Mouse (Mus musculus): ENCODE results near the gene Vmn2r56.
A peak's percentile ranks its signal among the peaks of the same experiment; 100 is the strongest.
"Not testable (repeated sequence)": the region's sequence is repeated elsewhere in the genome, so short reads cannot be mapped to it uniquely, and the experiment has no call there.

The Vmn2r56 gene

GRCm38 (mm10) chr7:12734904-12735303 is at the start of gene Vmn2r56:
Vmn2r56 (minus strand) TSS chr7:12735004.
- no peak for DNase-seq

GRCm38 (mm10) chr7:12780151-12780830 is 45.5 kb upstream of the Vmn2r56 start:
- DNase-seq: peak; percentile 84

GRCm38 (mm10) chr7:12779782-12780150 is 45.0 kb upstream of the Vmn2r56 start:
- no peak for DNase-seq

GRCm38 (mm10) chr7:12779141-12779540 is 44.3 kb upstream of the Vmn2r56 start:
- no peak for DNase-seq

- peak; percentile 9 for DNase-seq
Measured at GRCm38 (mm10) chr7:12774606-12775005, 39.8 kb upstream of the Vmn2r56 start.

- DNase-seq: no peak
Measured at GRCm38 (mm10) chr7:12774111-12774510, 39.3 kb upstream of the Vmn2r56 start.

- no peak for DNase-seq
Measured at GRCm38 (mm10) chr7:12749431-12750198, 14.8 kb upstream of the Vmn2r56 start.

- DNase-seq: not testable (repeated sequence)
Measured at GRCm38 (mm10) chr7:12684903-12685302, 49.9 kb downstream of the Vmn2r56 start, which contains the start of gene Vmn2r55. Vmn2r55 (minus strand) TSS chr7:12685003.

GRCm38 (mm10) chr7:12640219-12640618 is 94.6 kb downstream of the Vmn2r56 start, which contains the start of gene Vmn2r54:
Vmn2r54 (minus strand) TSS chr7:12640319.
- DNase-seq: not testable (repeated sequence)
